Mouse (Mus musculus) CH12.LX (cell line): ENCODE data around the gene Dmac2. TPM values are rescaled to one million over a fixed set of nuclear protein-coding genes. Genes with fewer than 3 reads are reported as not detected.

Source experiments
- DNase-seq: peaks from one replicate; pipeline ENCODE4 v3.0.0-alpha.2; 2013; ENCODE audit errors: extremely low read depth
- H3K27ac ChIP-seq: 2 replicates; pipeline ENCODE4 v1.5.1; 2012; ENCODE audit warnings: low read depth, mild to moderate bottlenecking, control low read depth, moderate library complexity; ENCODE audit not compliant: insufficient read depth
- H3K27me3 ChIP-seq: replicated peaks from 2 replicates; pipeline ENCODE3; 2012; ENCODE audit warnings: inconsistent platforms
- H3K36me3 ChIP-seq, 2 experiments: replicated peaks in 1 of 2; 2 replicates each; pipeline versions ENCODE3 to v1.6.1; 2012; ENCODE audit warnings: inconsistent platforms in 1 of 2, low read length in 1 of 2, mild to moderate bottlenecking in 1 of 2, mixed read lengths in 1 of 2, moderate library complexity in 1 of 2; ENCODE audit not compliant: control insufficient read depth in 1 of 2, insufficient read depth in 1 of 2
- H3K4me1 ChIP-seq, 2 experiments: 2 replicates each; pipeline ENCODE4 v1.6.1; 2012; ENCODE audit warnings: inconsistent platforms in 1 of 2, moderate library complexity in 1 of 2; ENCODE audit not compliant: insufficient read depth in 2 of 2, control insufficient read depth in 1 of 2
- H3K4me2 ChIP-seq: 2 replicates; pipeline ENCODE4 v1.6.1; 2012; ENCODE audit warnings: low read depth, mild to moderate bottlenecking, control low read depth; ENCODE audit not compliant: poor library complexity, insufficient read depth, severe bottlenecking
- H3K4me3 ChIP-seq, 3 experiments: fragments of 150-350 bp in 1 of 3; sonication (generic) in 1 of 3; replicated peaks in 1 of 3; 2 replicates each; pipeline versions ENCODE3 to v1.5.1; 2011 to 2012; ENCODE audit warnings: low read depth in 2 of 3, low read length in 2 of 3, mild to moderate bottlenecking in 2 of 3, moderate library complexity in 2 of 3, control low read depth in 1 of 3, improper control_type of control experiment in 1 of 3, inconsistent platforms in 1 of 3, mixed read lengths in 1 of 3; ENCODE audit not compliant: poor library complexity in 1 of 3
- H3K79me2 ChIP-seq: replicated peaks from 2 replicates; pipeline ENCODE4 v1.6.1; 2012; ENCODE audit warnings: mild to moderate bottlenecking, moderate library complexity; ENCODE audit not compliant: control insufficient read depth, poor library complexity, insufficient read depth, severe bottlenecking; ENCODE audit errors: extremely low read depth
- H3K9ac ChIP-seq: 2 replicates; pipeline ENCODE4 v1.6.1; 2012; ENCODE audit warnings: low read depth, mild to moderate bottlenecking, control low read depth, moderate library complexity; ENCODE audit not compliant: insufficient read depth
- H3K9me3 ChIP-seq: replicated peaks from 2 replicates; pipeline ENCODE3; 2012; ENCODE audit warnings: low read length, inconsistent platforms, mixed read lengths
- CHD1 ChIP-seq: IDR thresholded peaks from 2 replicates; pipeline ENCODE4 v1.6.1; 2012; ENCODE audit warnings: low read depth, low read length, improper control_type of control experiment, inconsistent platforms
- CTCF ChIP-seq, 2 experiments: IDR thresholded peaks in 1 of 2; conservative IDR thresholded peaks in 1 of 2; 2 replicates each; pipeline ENCODE4 v1.5.1; 2011 to 2012; ENCODE audit warnings: low read depth in 2 of 2, low read length in 2 of 2, improper control_type of control experiment in 1 of 2, inconsistent platforms in 1 of 2, mild to moderate bottlenecking in 1 of 2, moderate library complexity in 1 of 2
- ELF1 ChIP-seq: IDR thresholded peaks from 2 replicates; pipeline ENCODE4 v1.6.1; 2014; ENCODE audit warnings: low read depth, mild to moderate bottlenecking, inconsistent platforms, low read length, improper control_type of control experiment
- ETS1 ChIP-seq: conservative IDR thresholded peaks from 2 replicates; pipeline ENCODE4 v1.6.1; 2012; ENCODE audit warnings: low read depth, mild to moderate bottlenecking, inconsistent platforms, low read length, improper control_type of control experiment, moderate library complexity
- JUN ChIP-seq: IDR thresholded peaks from 2 replicates; pipeline ENCODE4 v1.6.1; 2011; ENCODE audit warnings: low read depth, mild to moderate bottlenecking, low read length, improper control_type of control experiment, moderate library complexity; ENCODE audit not compliant: insufficient read depth
- JUND ChIP-seq: conservative IDR thresholded peaks from 2 replicates; pipeline ENCODE4 v1.6.1; 2011; ENCODE audit warnings: low read depth, low read length, improper control_type of control experiment
- KAT2A ChIP-seq: IDR thresholded peaks from 2 replicates; pipeline ENCODE4 v1.6.1; 2012; ENCODE audit warnings: low read length, improper control_type of control experiment, inconsistent platforms; ENCODE audit not compliant: insufficient replicate concordance
- MAX ChIP-seq: IDR thresholded peaks from 2 replicates; pipeline ENCODE4 v1.6.1; 2011; ENCODE audit warnings: low read length, improper control_type of control experiment
- MEF2A ChIP-seq: IDR thresholded peaks from 2 replicates; pipeline ENCODE4 v1.6.1; 2014; ENCODE audit warnings: low read depth, mild to moderate bottlenecking, inconsistent platforms, low read length, improper control_type of control experiment, borderline replicate concordance
- MXI1 ChIP-seq: IDR thresholded peaks from 2 replicates; pipeline ENCODE4 v1.6.1; 2011; ENCODE audit warnings: mild to moderate bottlenecking, low read depth, low read length, improper control_type of control experiment
- PAX5 ChIP-seq: IDR thresholded peaks from 2 replicates; pipeline ENCODE4 v1.6.1; 2012; ENCODE audit warnings: low read length, inconsistent platforms, mixed read lengths
- POLR2A ChIP-seq: IDR thresholded peaks from 2 replicates; pipeline ENCODE4 v1.6.1; 2011; ENCODE audit warnings: low read depth, mild to moderate bottlenecking, improper control_type of control experiment, low read length
- RAD21 ChIP-seq: IDR thresholded peaks from 2 replicates; pipeline ENCODE4 v1.6.1; 2011; ENCODE audit warnings: low read depth, mild to moderate bottlenecking, low read length, improper control_type of control experiment, moderate library complexity
- RCOR1 ChIP-seq: conservative IDR thresholded peaks from 2 replicates; pipeline ENCODE4 v1.6.1; 2012; ENCODE audit warnings: low read depth, mild to moderate bottlenecking, inconsistent platforms, low read length, improper control_type of control experiment
- SIN3A ChIP-seq: IDR thresholded peaks from 2 replicates; pipeline ENCODE4 v1.6.1; 2012; ENCODE audit warnings: low read length, improper control_type of control experiment, inconsistent platforms
- SMC3 ChIP-seq: IDR thresholded peaks from 2 replicates; pipeline ENCODE4 v1.6.1; 2011; ENCODE audit warnings: low read depth, low read length, improper control_type of control experiment
- TBP ChIP-seq: conservative IDR thresholded peaks from 2 replicates; pipeline ENCODE4 v1.6.1; 2011; ENCODE audit warnings: low read depth, low read length, improper control_type of control experiment
- USF1 ChIP-seq: IDR thresholded peaks from 2 replicates; pipeline ENCODE4 v1.6.1; 2014; ENCODE audit warnings: low read depth, mild to moderate bottlenecking, inconsistent platforms, low read length, improper control_type of control experiment
- USF2 ChIP-seq: conservative IDR thresholded peaks from 2 replicates; pipeline ENCODE4 v1.6.1; 2011; ENCODE audit warnings: low read depth, low read length, improper control_type of control experiment
- dilution Hi-C: fragments of 300-500 bp; cut with MboI; formaldehyde crosslinking; loops from 2 replicates; pipeline ENCODE4 v1.14.3; 2020; ENCODE audit warnings: low sequenced_read_pairs; ENCODE audit not compliant: extremely low pct_unique_long_range_greater_than_20kb, extremely low pct_ligation_motif_present
- in situ Hi-C: fragments of 300-500 bp; cut with MboI; formaldehyde crosslinking; loops from 3 replicates; pipeline ENCODE4 v1.14.3; 2019; ENCODE audit warnings: low sequenced_read_pairs, low pct_ligation_motif_present, low pct_unique_long_range_greater_than_20kb, mixed read lengths
- polyA plus RNA-seq: library from polyadenylated mRNA; unstranded; fragments of >175 nt; gene quantifications from 2 replicates; pipeline ENCODE4 v1.2.1, GENCODE M21; 2012; ENCODE audit warnings: low read depth; ENCODE audit not compliant: insufficient read length
- total RNA-seq, 2 experiments: library from RNA; depleted of rRNA; stranded (reverse); fragments of 300-350 nt in 1 of 2; fragments of >200 nt in 1 of 2; gene quantifications; 2 replicates each; pipeline ENCODE4 v1.2.3; 2012 to 2014

Gene Dmac2
- total and polyA plus RNA-seq, 3 experiments = 18.7 to 35.0 (median 19.8) TPM

- in situ Hi-C loops (no loop called here), dilution Hi-C loops (no loop called here)
- Histone ChIP-seq H3K36me3 (peaks cover 28 to 53% of the 10 kb centered on the region in 2 experiments), H3K27ac (no peak overlapping the region), H3K4me1 (peaks cover 0 to 3% of the 10 kb centered on the region in 2 experiments; a peak in 1 of 4 replicates), H3K9ac (no peak overlapping the region), H3K4me2 (no peak overlapping the region), H3K9me3 (peaks cover 3% of the 10 kb centered on the region), H3K79me2 (no peaks in the 10 kb centered on the region), H3K4me3 (no peak overlapping the region), H3K27me3 (no peaks in the 10 kb centered on the region)
- no peak for DNase-seq
- TF ChIP-seq USF1 (no peak), TBP (no peak), SMC3 (no peak), JUND (no peak), MXI1 (no peak), CHD1 (no peak), ELF1 (no peak), RAD21 (no peak), CTCF (conservative IDR thresholded peaks at IDR 0.05 in 1 of 2, IDR thresholded peaks at IDR 0.05 in 1 of 2; ENCODE audit: low read depth in 2 of 2, low read length in 2 of 2) (no peak), PAX5 (no peak), MEF2A (no peak), POLR2A (no peak), MAX (no peak), ETS1 (no peak), USF2 (no peak), KAT2A (no peak)
Observed at GRCm38 (mm10) chr7:25671686-25672085, 52.5 kb downstream of the Dmac2 start.

GRCm38 (mm10) chr7:25672442-25672841 is 53.2 kb downstream of the Dmac2 start:
- Histone ChIP-seq H3K9ac (no peak overlapping the region), H3K36me3 (peaks cover 22 to 46% of the 10 kb centered on the region in 2 experiments)
- DNase-seq = no peak

More at GRCm38 (mm10) chr7:25672442-25672841, 53.2 kb downstream of the Dmac2 start:
- Histone ChIP-seq H3K9me3 (peaks cover 6% of the 10 kb centered on the region), H3K4me3 (no peak overlapping the region), H3K4me1 (peaks cover 0 to 7% of the 10 kb centered on the region in 2 experiments; a peak in 2 of 4 replicates), H3K4me2 (no peak overlapping the region), H3K27ac (no peak overlapping the region), H3K79me2 (no peaks in the 10 kb centered on the region), H3K27me3 (no peaks in the 10 kb centered on the region)
- dilution Hi-C loops = no loop called here
- TF ChIP-seq RCOR1 (no peak), CTCF (conservative IDR thresholded peaks at IDR 0.05 in 1 of 2, IDR thresholded peaks at IDR 0.05 in 1 of 2; ENCODE audit: low read depth in 2 of 2, low read length in 2 of 2) (peak in 1 of 2 experiments; percentile 48; a peak in 2 of 4 replicates), MAX (no peak), MEF2A (no peak), RAD21 (no peak; the same call in 1 of the 2 replicates), SIN3A (no peak), JUN (no peak), KAT2A (no peak), MXI1 (no peak)
- in situ Hi-C loops = no loop called here
